Mouse (Mus musculus): ENCODE results near the gene Ctdsp2. TPM values are rescaled to one million over a fixed set of nuclear protein-coding genes. Genes with fewer than 3 reads are reported as not detected.

Ctdsp2 gene
- total RNA-seq, 2 experiments from 2014 or later: 106 to 116 TPM

DNA sequence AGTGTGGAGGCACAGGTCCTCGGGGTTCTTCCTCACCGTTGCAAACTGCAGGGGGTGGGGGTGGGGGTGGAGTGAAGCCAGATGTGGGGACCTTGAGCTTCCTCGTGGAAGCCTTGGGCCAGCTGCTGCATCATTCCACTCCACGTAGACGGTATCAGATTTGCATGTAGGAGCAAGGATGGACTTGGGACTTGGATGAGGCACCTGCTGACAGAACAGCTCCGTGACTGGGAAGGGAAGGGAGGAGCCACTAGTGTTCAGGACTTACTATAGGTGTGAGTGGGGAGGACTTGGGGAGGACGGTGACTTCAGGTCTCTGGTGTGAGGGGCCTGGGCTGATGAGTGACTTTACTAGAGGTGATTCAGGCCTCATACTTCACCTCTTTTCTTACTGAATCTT, 5.5 kb upstream of the Ctdsp2 start:
- Histone ChIP-seq H3K27ac (no peak overlapping the region), H3K4me3 (no peak overlapping the region)
- DNase-seq (ENCODE audit: low spot score in 2 of 2): no peak
- TF ChIP-seq CTCF (conservative IDR thresholded peaks at IDR 0.05): no peak

DNA sequence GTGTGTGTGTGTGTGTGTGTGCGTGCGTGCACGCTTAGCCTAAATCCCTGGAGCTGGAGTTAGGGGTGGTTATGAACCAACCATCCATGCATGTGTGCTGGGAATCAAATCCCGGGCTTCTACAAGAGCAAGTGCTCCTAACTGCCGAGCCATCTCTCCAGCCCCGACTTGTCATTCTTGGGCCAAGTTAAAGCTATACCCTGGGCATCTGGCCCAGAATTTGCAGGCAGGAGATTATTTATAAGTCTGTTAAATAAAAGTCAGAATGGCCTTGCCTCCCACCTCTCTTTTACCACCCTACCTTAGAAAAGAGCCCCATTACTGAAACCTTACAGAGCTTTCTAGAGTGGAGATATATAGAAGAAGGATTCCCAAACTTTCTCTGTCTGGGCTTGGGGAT, 2.8 kb upstream of the Ctdsp2 start:
- H3K27ac ChIP-seq: no peak overlapping the region
- no peak overlapping the region for H3K4me3 ChIP-seq
- TF ChIP-seq CTCF (conservative IDR thresholded peaks at IDR 0.05): no peak
- no peak for DNase-seq (ENCODE audit: low spot score in 2 of 2)

DNA sequence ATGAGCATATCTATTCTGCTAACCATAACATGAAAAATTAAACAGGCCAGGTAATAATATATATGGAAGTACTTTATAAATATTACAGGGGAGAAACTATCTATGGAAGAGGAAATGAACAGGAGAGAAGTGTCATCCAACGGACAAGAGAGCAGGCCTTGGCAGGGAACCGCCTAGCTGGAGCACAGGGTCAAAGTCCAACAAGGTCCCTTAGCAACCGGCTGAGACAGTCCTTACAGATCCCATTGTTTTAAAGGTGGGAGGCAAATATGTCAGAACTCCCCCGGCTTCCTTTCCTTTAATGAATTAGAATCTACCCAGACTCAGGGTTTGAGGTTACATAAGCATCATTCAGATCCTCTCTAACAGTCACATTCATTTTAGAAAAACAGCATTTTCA, 1.4 kb upstream of the Ctdsp2 start:
- no peak for DNase-seq (ENCODE audit: low spot score in 2 of 2)
- peak overlapping the region; percentile 100 for H3K27ac ChIP-seq
- no peak overlapping the region for H3K4me3 ChIP-seq
- no peak for TF ChIP-seq CTCF (conservative IDR thresholded peaks at IDR 0.05)

DNA sequence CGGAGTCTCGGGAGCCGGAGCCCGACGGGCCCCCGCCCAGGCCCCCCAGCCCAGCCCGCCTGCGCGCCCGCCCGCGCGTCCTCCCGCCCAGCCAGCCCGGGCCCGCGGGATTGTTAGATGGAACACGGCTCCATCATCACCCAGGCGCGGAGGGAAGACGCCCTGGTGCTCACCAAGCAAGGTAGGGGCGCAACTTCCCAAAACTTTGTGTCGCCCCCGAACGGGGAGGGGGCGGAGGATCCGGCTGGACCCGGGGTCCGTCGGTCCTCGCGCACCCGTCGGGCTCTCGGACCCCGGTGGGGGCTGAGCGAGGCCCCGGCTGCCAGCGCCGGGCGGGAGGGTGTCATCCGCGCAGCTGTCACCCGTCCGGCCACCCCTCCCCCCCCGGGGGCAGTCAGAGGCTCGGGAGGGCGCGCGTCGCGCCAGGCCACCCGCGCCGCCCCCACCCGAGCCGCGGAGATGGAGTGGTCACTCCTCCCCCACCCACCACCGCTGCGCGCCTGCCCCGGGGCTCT, 661 bp downstream of the Ctdsp2 start:
- no peak for TF ChIP-seq CTCF (conservative IDR thresholded peaks at IDR 0.05)
- Histone ChIP-seq H3K4me3 (peak overlapping the region; percentile 93), H3K27ac (peak overlapping the region; percentile 100)
- DNase-seq (ENCODE audit: low spot score in 2 of 2): no peak

DNA sequence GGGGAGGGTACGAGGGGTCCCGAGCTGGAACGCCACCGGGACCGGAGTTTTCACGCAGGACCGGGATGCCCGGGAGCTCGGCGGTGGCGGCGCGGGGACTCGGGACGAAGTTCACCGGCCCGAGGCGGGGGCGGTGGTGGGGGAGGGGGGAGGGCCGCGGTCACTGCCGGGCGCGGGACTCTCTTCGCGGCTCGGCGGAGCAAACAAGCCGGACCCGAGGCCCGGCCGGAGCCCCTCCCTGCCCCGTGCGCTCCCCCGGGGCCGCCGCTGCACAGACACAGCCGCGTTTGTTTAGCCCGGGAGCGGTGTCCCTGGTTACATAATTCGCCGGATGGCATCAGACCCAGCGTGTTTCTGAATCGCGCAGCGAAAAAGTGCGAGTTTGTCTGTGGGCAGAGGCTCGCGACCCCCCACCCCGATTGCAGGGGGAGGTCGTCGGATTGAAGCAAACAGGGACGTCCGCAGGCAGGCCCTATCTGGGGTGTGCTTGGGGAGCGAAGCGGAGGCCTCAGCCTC, 1.2 kb downstream of the Ctdsp2 start:
- no peak for TF ChIP-seq CTCF (conservative IDR thresholded peaks at IDR 0.05)
- Histone ChIP-seq H3K4me3 (peak overlapping the region; percentile 93), H3K27ac (peak overlapping the region; percentile 100)
- peak; percentile 42 to 63 for DNase-seq (ENCODE audit: low spot score in 2 of 2)

DNA sequence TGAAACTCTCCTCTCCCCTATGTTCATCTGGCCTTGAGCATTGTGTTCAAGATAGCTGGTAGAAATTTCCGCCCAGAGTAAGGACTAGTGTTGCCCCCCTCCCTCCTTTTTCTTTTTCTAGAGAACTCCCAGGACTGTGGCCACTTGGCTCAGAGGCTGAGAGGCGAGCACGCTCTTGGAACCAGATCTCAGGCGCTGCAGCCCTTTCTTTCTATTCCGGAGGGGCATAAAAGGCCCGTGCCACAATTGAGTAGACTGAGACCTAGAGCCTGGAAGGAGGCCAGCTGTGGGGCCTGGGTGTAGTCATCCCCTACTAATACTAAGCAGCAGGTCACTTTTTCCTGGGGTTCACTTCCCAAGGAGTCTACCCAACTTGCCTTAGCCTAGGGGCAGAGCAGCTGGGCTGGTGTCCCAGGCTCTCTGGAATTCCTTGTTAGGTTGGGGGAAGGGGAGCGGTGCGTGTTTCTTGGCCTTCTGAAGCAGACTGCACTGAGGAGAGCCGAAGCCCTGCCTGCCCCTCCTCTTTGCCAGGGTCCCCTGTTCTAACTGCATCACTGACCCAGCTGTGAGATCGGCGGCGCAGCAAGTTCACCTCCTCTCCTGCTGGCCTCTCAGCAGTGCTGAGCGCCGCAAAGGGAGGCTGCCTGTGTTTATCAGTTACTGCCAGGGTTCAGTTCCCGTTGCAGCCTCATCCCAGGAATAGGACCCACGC, 1.9 kb downstream of the Ctdsp2 start:
- Histone ChIP-seq H3K27ac (peak overlapping the region; percentile 100), H3K4me3 (peak overlapping the region; percentile 93)
- DNase-seq (ENCODE audit: low spot score in 2 of 2): peak in 1 of 2 experiments; percentile 56
- no peak for TF ChIP-seq CTCF (conservative IDR thresholded peaks at IDR 0.05)

DNA sequence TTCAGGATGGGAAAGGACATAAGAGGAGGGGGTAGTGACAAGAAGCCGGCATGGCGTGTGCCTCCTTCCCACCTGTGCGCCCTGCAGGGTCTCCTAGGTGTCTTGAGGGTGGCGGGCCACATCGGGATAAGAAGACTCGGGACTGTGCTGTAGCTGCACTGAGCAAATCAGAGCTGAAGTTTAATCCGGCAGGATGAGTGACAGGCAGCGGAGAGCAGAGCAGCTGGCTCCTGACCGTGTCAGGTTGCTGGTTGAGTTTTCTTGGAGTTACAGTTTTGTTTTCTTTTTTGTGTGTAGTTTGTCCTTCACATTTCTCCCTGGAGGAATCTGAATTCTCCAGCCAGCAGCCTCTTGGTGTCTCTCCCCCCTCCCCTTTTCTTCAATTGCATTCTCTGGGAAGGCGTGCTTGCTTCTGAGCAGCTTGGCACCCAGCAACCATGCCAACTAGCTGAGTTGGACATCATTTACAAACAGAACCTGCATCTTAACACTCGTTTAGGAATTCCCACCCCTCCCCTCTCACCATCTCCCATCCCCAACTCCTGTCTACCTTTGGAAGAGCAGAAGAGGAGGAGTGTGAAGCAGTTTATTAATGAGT, 2.5 kb downstream of the Ctdsp2 start:
- peak overlapping the region; percentile 93 for H3K4me3 ChIP-seq
- TF ChIP-seq CTCF (conservative IDR thresholded peaks at IDR 0.05): no peak
- peak overlapping the region; percentile 100 for H3K27ac ChIP-seq
- DNase-seq (ENCODE audit: low spot score in 2 of 2): no peak

DNA sequence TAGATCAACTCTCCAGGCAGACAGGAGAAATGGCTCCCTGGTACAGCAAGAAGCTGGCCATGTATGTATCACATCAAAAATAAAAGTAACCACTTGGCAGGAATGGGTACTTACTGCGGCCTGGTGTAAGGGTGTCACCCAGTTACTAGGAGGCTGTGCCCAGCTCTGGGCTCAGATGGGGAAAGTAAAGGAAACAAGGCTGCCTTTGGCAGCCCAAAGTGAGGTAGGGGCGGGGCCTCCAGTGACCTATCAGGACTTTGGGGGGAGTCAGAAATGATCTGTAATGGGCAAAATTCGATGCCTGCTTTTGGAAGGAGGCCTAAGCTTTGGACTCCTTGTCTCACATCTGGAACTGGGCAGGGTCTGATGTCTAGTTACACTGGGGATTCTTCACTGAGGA, 3.2 kb downstream of the Ctdsp2 start:
- Histone ChIP-seq H3K4me3 (peak overlapping the region; percentile 93), H3K27ac (peak overlapping the region; percentile 100)
- no peak for TF ChIP-seq CTCF (conservative IDR thresholded peaks at IDR 0.05)
- DNase-seq (ENCODE audit: low spot score in 2 of 2): no peak

DNA sequence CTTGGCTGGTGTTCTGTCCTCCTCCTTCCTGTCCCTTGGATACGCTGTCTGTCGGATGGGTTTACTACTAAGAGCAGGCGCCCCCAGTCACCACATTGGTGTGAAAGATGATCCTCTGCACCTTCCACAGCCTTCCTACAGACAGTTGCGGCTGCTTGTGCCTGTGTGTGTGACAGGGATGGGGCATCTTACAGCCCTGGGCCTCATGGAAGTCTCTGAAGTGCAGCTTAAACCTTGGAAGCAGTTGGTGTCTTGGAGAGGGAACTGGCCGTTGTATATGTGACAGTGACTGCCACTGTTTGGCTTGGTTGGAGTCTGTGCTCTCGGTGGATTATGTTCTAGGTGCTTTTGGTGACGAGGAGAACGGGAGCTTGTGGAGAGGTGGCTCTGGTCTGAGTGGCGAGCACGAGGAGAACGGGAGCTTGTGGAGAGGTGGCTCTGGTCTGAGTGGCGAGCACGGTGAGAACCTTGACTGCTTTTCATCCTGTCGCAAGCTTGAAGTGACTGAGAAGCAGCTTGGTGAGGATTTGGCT, 4.7 kb downstream of the Ctdsp2 start:
- peak overlapping the region; percentile 93 for H3K4me3 ChIP-seq
- no peak for TF ChIP-seq CTCF (conservative IDR thresholded peaks at IDR 0.05)
- DNase-seq (ENCODE audit: low spot score in 2 of 2): no peak
- peak overlapping the region; percentile 100 for H3K27ac ChIP-seq

DNA sequence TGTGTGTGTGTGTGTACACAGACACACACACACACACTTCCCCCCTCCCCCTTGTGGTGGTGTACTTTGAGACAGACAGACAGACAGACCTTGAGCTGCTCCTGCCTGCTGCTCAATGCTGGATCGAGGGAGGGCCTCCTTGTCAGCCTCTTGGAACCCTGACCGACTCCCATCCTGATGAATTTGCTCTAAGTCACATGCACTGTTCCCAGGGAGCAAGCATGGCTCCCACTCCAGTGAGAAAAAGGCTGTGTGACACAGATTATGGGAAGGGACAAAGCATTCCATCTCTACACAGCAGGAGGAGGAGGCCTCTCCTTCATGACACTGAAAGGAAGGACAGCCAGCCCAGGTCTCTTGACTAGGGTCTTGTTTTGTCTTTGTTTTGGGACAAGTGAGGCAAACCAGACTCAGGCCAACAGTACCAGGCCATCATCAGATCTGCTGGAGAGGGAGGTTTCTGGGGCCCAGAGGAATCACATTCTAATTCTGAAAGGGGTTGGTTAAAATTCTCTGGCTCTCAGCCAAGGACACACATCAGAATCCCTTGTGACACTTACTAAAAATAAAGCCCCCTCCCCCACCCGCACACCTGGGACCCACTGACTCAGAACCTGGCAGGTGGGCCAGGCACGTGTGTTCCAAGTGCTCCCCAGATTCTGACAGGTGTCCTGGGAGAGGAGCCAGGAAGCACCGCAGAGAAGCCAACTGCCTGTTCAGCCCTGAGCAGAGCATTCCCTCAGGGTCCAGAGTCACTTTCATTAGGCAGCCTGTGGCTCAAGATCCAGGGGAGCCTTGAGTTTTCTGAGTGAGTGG, 5.9 kb downstream of the Ctdsp2 start:
- Histone ChIP-seq H3K27ac (peak overlapping the region; percentile 100), H3K4me3 (peak overlapping the region; percentile 93)
- TF ChIP-seq CTCF (conservative IDR thresholded peaks at IDR 0.05): no peak
- no peak for DNase-seq (ENCODE audit: low spot score in 2 of 2)

DNA sequence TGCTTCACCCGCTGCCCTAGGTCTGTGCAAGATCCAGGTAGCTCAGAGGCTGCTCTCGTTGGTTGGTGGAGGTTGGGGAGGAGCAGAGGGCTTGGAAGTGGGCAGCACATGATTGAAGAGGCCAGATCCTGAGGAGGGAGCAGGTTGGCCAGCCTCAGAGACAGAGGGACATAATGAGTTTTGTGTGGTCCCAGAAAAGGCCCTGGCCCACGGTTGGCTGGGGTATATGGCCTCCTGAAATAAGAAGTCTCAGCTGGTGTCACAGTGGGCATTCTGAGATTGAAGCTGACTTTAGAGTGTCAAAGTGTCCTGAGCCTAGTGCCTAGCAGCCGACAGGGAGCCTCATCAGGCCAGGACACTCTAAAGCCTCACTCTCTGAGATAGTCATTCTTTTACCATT, 6.6 kb downstream of the Ctdsp2 start:
- no peak for DNase-seq (ENCODE audit: low spot score in 2 of 2)
- no peak for TF ChIP-seq CTCF (conservative IDR thresholded peaks at IDR 0.05)
- Histone ChIP-seq H3K4me3 (peak overlapping the region; percentile 93; the same call in 1 of the 2 replicates), H3K27ac (peak overlapping the region; percentile 100; the same call in 1 of the 2 replicates)

DNA sequence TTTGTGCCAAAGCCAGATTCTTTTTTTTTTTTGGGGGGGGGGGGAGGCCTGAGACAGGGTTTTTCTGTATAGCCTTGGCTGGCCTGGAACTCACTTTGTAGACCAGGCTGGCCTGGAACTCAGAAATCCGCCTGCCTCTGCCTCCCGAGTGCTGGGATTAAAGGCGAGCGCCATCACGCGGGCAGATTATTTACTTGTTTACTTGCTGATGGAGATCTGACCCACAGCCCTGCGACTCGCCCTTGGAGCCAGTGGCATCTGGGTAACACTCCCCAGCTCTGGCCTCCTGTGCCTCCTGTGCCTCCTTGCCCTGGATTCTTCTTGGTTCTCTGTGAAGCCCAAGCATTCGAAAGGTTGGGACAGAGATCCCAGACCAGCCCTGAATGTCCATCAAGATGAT, 7.1 kb downstream of the Ctdsp2 start:
- no peak for TF ChIP-seq CTCF (conservative IDR thresholded peaks at IDR 0.05)
- H3K4me3 ChIP-seq: no peak overlapping the region
- peak overlapping the region; percentile 82 for H3K27ac ChIP-seq
- no peak for DNase-seq (ENCODE audit: low spot score in 2 of 2)

Data from layer of hippocampus, adult 2 months (tissue).